ENCODE assay signal across 13 mouse cellular contexts in the genomic region with DNA sequence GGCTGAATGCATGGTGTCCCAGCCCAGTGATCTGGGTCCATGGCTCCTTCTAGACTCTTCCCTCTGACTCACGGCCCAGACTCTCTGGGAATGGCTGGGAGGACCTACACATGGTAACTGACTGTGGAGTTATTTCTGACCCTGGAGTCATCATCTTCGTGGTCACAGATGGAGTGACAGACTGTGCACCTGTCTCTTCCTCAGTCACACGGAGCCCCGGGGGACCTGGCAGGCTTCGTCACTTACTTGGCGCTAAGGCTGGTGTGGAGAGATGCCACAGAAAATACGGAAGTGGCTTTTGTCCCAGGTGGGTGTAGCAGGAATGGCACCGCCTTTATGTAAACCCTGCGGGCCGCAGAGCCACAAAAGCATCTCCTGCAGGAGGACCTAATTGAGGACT. TPM values are rescaled to one million over a fixed set of nuclear protein-coding genes. Genes with fewer than 3 reads are reported as not detected.
DNase-seq lines count a peak whose midpoint lies in the region; ATAC-seq and TF ChIP-seq lines count a peak whose summit lies in the region.
"Had no signal": no experiment of that assay in that cellular context is flagged by ENCODE, and none has a peak within 500 bp of the region (broad histone marks: within the 10 kb centered on the region; RNA-seq: fewer than 3 reads in every experiment).

No protein-coding gene starts in this region.

- TF ChIP-seq EP300 in heart, postnatal 0 days (IDR thresholded peaks at IDR 0.05; ENCODE audit: low read depth): no peak

- DNase-seq in heart, adult 18-20 months: peak; percentile 56
- no peak for DNase-seq in heart, postnatal 25 days (ENCODE audit: low spot score)
- DNase-seq in brain, adult 2 months (ENCODE audit: low read depth, low spot score): peak; percentile 98
- peak; percentile 96 to 97 for DNase-seq in cerebellum, postnatal 25 days
- DNase-seq in heart, postnatal 0 days (ENCODE audit: low spot score): peak; percentile 41
- DNase-seq in lung, postnatal 25 days (ENCODE audit: low spot score): no peak
- DNase-seq: kidney, adult 9 months; lung, embryonic 14.5 days; thymus, postnatal 25 days had no signal

- 0 out of 2 replicates have a peak overlapping the region, but pooled peaks have one; percentile 18 for H3K9ac ChIP-seq in heart, postnatal 0 days (replicated peaks; ENCODE audit: low read depth, low read length)
- H3K9ac ChIP-seq: hindbrain, embryonic 14.5 days; lung, embryonic 14.5 days had no signal

- H3K27me3 ChIP-seq in heart, postnatal 0 days (ENCODE audit: control insufficient read depth, insufficient read depth, low read length): no peaks in the 10 kb centered on the region

- no peak for TF ChIP-seq CTCF in heart, postnatal 0 days (IDR thresholded peaks at IDR 0.05; ENCODE audit: low read depth)

- WGBS in heart, postnatal 0 days: 28% methylated on average over 10 of the region's 10 CpGs

- H3K4me3 ChIP-seq in heart, postnatal 0 days (ENCODE audit: low read depth, low read length): peak overlapping the region; percentile 78; the same call in 1 of the 2 replicates

- H3K4me1 ChIP-seq in heart, postnatal 0 days (ENCODE audit: control insufficient read depth, insufficient read depth): peaks cover 31% of the 10 kb centered on the region

- peaks cover 6% of the 10 kb centered on the region for H3K36me3 ChIP-seq in heart, postnatal 0 days (replicated peaks; ENCODE audit: control insufficient read depth, insufficient read depth, low read length)

- peak overlapping the region; percentile 59 for H3K4me2 ChIP-seq in heart, postnatal 0 days (ENCODE audit: low read depth, low read length)
- H3K4me2 ChIP-seq: hindbrain, embryonic 14.5 days; lung, embryonic 14.5 days had no signal

- ATAC-seq in heart, postnatal 0 days (ENCODE audit: insufficient read depth, low read depth): no peak
- ATAC-seq in activated CD4-positive, CD25-positive, alpha-beta regulatory T cell, adult 4 months: no peak
- no peak for ATAC-seq in megakaryocyte progenitor cell, adult 5-6 weeks (replicated peaks; ENCODE audit: poor library complexity)

- H3K9me3 ChIP-seq in heart, postnatal 0 days (replicated peaks; ENCODE audit: control insufficient read depth, low read length): no peaks in the 10 kb centered on the region

- intact Hi-C loops in heart, postnatal 25 days (cut with DNase I): no loop called here

- peak overlapping the region; percentile 98 for H3K27ac ChIP-seq in heart, postnatal 0 days (ENCODE audit: low read depth)
- H3K27ac ChIP-seq: hindbrain, embryonic 14.5 days had no signal

RNA-seq across cellular contexts. Expression of gene Xirp1, which starts 0.8 kb away (rescaled TPM):
- total RNA-seq in heart, adult 18-20 months (2021): 100 to 1,000 TPM; 145 to 150 TPM
- total RNA-seq in heart, postnatal 25 days (2021): 100 to 1,000 TPM; 125 to 136 TPM
- 140 and 178 TPM in 2 replicates for total RNA-seq in heart, postnatal 0 days (2014; rRNA removed; ENCODE audit: low replicate concordance)
- polyA plus RNA-seq in heart, postnatal 0 days (2015; fragmentation: Nextera tagmentation; extraction: Ambion mirVana): 38.4 and 45.1 TPM in 2 replicates
- polyA plus RNA-seq in activated CD4-positive, CD25-positive, alpha-beta regulatory T cell, adult 4 months (2017; shearing (Covaris generic)): not detected
- total RNA-seq in megakaryocyte progenitor cell, adult 5-6 weeks (2015): not detected in 2 replicates
- not detected in 2 replicates for total RNA-seq in megakaryocyte progenitor cell, adult 5-6 weeks (2017)
- polyA plus RNA-seq: hindbrain, embryonic 14.5 days; limb, embryonic 11.5 days had no signal

RNA-seq across cellular contexts. Expression of gene Csrnp1, which starts 39.7 kb away (rescaled TPM):
- 10 to 100 TPM; 16.7 to 20.7 TPM for total RNA-seq in heart, adult 18-20 months (2021)
- total RNA-seq in heart, postnatal 25 days (2021): 10 to 100 TPM in 1 of 2 experiments, 1 to 10 TPM in 1; 10.0 to 13.3 TPM
- total RNA-seq in heart, postnatal 0 days (2014; rRNA removed; ENCODE audit: low replicate concordance): 23.8 and 96.9 TPM in 2 replicates
- 4.0 and 4.2 TPM in 2 replicates for polyA plus RNA-seq in heart, postnatal 0 days (2015; fragmentation: Nextera tagmentation; extraction: Ambion mirVana)
- 10 to 100 TPM; 29.0 to 41.9 TPM for polyA plus RNA-seq in activated CD4-positive, CD25-positive, alpha-beta regulatory T cell, adult 4 months (2017; shearing (Covaris generic))
- 9.0 and 12.3 TPM in 2 replicates for total RNA-seq in megakaryocyte progenitor cell, adult 5-6 weeks (2015)
- 13.3 and 18.9 TPM in 2 replicates for total RNA-seq in megakaryocyte progenitor cell, adult 5-6 weeks (2017)

RNA-seq across cellular contexts. Expression of gene Cx3cr1, which starts 45.5 kb away (rescaled TPM):
- under 1 TPM; 0.80 to 0.92 TPM for total RNA-seq in heart, adult 18-20 months (2021)
- 1 to 10 TPM; 3.0 to 5.1 TPM for total RNA-seq in heart, postnatal 25 days (2021)
- total RNA-seq in heart, postnatal 0 days (2014; rRNA removed; ENCODE audit: low replicate concordance): 1.5 and 5.2 TPM in 2 replicates
- 4.1 and 4.7 TPM in 2 replicates for polyA plus RNA-seq in heart, postnatal 0 days (2015; fragmentation: Nextera tagmentation; extraction: Ambion mirVana)
- polyA plus RNA-seq in activated CD4-positive, CD25-positive, alpha-beta regulatory T cell, adult 4 months (2017; shearing (Covaris generic)): under 1 TPM in 1 of 2 experiments, not detected in 1; 0.43 TPM
- 10.6 and 11.9 TPM in 2 replicates for total RNA-seq in megakaryocyte progenitor cell, adult 5-6 weeks (2015)
- 10.8 and 13.9 TPM in 2 replicates for total RNA-seq in megakaryocyte progenitor cell, adult 5-6 weeks (2017)

Comparison
In these comparisons a context has a peak if more than half of its experiments do, and no peak if none do; other contexts are left out.
1. DNase-seq: peak in heart, adult 18-20 months (2 of 2), brain, adult 2 months (single experiment), cerebellum, postnatal 25 days (2 of 2) and heart, postnatal 0 days (single experiment); none in heart, postnatal 25 days (single experiment) and lung, postnatal 25 days (single experiment).
2. RNA of gene Xirp1, which starts 0.8 kb away (total RNA-seq): 145 to 150 TPM in heart, adult 18-20 months, 140 to 178 TPM in heart, postnatal 0 days and 125 to 136 TPM in heart, postnatal 25 days; not detected in megakaryocyte progenitor cell, adult 5-6 weeks; every median in the first group is over 100 times any median in the second.